Mouse (Mus musculus): ENCODE data around the gene Ubxn4.
"Not testable (repeated sequence)": the region's sequence is repeated elsewhere in the genome, so short reads cannot be mapped to it uniquely, and the experiment has no call there.

Ubxn4 gene

GRCm38 (mm10) chr1:128314665-128315064 is 70.9 kb downstream of the Ubxn4 start:
- no peak for DNase-seq

GRCm38 (mm10) chr1:128319266-128319665 is 75.5 kb downstream of the Ubxn4 start:
- DNase-seq = not testable (repeated sequence)

- DNase-seq = no peak
These were observed 79.4 kb downstream of the Ubxn4 start for GRCm38 (mm10) chr1:128323026-128323643.

GRCm38 (mm10) chr1:128324776-128325175 is 81.0 kb downstream of the Ubxn4 start:
- no peak for DNase-seq

GRCm38 (mm10) chr1:128327165-128327564 is 83.4 kb downstream of the Ubxn4 start:
- DNase-seq = no peak

GRCm38 (mm10) chr1:128328218-128328617 is 84.5 kb downstream of the Ubxn4 start, which contains the start of gene Lct:
Lct (minus strand) TSS chr1:128328318.
- DNase-seq = no peak
